Mouse (Mus musculus): Measurements from ENCODE around the gene Ppip5k1. TPM values are rescaled to one million over a fixed set of nuclear protein-coding genes. Genes with fewer than 3 reads are reported as not detected.
A peak's percentile ranks its signal among the peaks of the same experiment; 100 is the strongest.

The Ppip5k1 gene
- polyA plus RNA-seq, 1 experiment from 2014 or later, result 15.1 TPM

GRCm38 (mm10) chr2:121297701-121298100, 57.5 kb downstream of the Ppip5k1 start:
- Histone ChIP-seq H3K9ac (replicated peaks) (peak overlapping the region; percentile 25), H3K4me2 (replicated peaks) (peak overlapping the region; percentile 74), H3K27ac (replicated peaks) (0 out of 2 replicates have a peak overlapping the region, but pooled peaks have one; percentile 85), H3K36me3 (peaks cover 40% of the 10 kb centered on the region), H3K9me3 (no peaks in the 10 kb centered on the region), H3K27me3 (no peaks in the 10 kb centered on the region), H3K4me1 (peaks cover 52% of the 10 kb centered on the region), H3K4me3 (peak overlapping the region; percentile 50)
- 8% methylated on average over 9 of the region's 9 CpGs for WGBS
- no peak for ATAC-seq (ENCODE audit: low FRiP score, low read depth)

- H3K4me1 ChIP-seq, result peaks cover 52% of the 10 kb centered on the region
- H3K27me3 ChIP-seq, result no peaks in the 10 kb centered on the region
- no peak for ATAC-seq (ENCODE audit: low FRiP score, low read depth)
Observed at GRCm38 (mm10) chr2:121296754-121297231, 58.4 kb downstream of the Ppip5k1 start.

GRCm38 (mm10) chr2:121295608-121296571, 59.3 kb downstream of the Ppip5k1 start:
- Histone ChIP-seq H3K27ac (replicated peaks) (peak overlapping the region; percentile 85), H3K4me1 (peaks cover 52% of the 10 kb centered on the region), H3K9ac (replicated peaks) (peak overlapping the region; percentile 57), H3K9me3 (no peaks in the 10 kb centered on the region), H3K36me3 (peaks cover 21% of the 10 kb centered on the region), H3K4me2 (replicated peaks) (peak overlapping the region; percentile 74), H3K27me3 (peaks cover 3% of the 10 kb centered on the region; the same call in 1 of the 2 replicates), H3K4me3 (peak overlapping the region; percentile 50)
- WGBS, result under 1% methylated on average over 15 of the region's 15 CpGs
- peak; percentile 55 for ATAC-seq (ENCODE audit: low FRiP score, low read depth)

More at GRCm38 (mm10) chr2:121296754-121297231, 58.4 kb downstream of the Ppip5k1 start:
- H3K9ac ChIP-seq (replicated peaks), result peak overlapping the region; percentile 57
- peaks cover 30% of the 10 kb centered on the region for H3K36me3 ChIP-seq
- WGBS, result 8% methylated on average over 6 of the region's 6 CpGs
- H3K9me3 ChIP-seq, result no peaks in the 10 kb centered on the region
- peak overlapping the region; percentile 74 for H3K4me2 ChIP-seq (replicated peaks)
- H3K4me3 ChIP-seq, result peak overlapping the region; percentile 50
- peak overlapping the region; percentile 85 for H3K27ac ChIP-seq (replicated peaks)

- peaks cover 3% of the 10 kb centered on the region; the same call in 1 of the 2 replicates for H3K27me3 ChIP-seq
- H3K9me3 ChIP-seq, result no peaks in the 10 kb centered on the region
- peak overlapping the region; percentile 57 for H3K9ac ChIP-seq (replicated peaks)
- H3K36me3 ChIP-seq, result peaks cover 12% of the 10 kb centered on the region
- peak overlapping the region; percentile 74 for H3K4me2 ChIP-seq (replicated peaks)
- H3K27ac ChIP-seq (replicated peaks), result peak overlapping the region; percentile 85
- ATAC-seq (ENCODE audit: low FRiP score, low read depth), result peak; percentile 77
- peak overlapping the region; percentile 50 for H3K4me3 ChIP-seq
- peaks cover 57% of the 10 kb centered on the region for H3K4me1 ChIP-seq
- 2% methylated on average over 18 of the region's 18 CpGs for WGBS
Observed at GRCm38 (mm10) chr2:121294753-121295607, 60.2 kb downstream of the Ppip5k1 start.

- Histone ChIP-seq H3K4me1 (peaks cover 60% of the 10 kb centered on the region), H3K9ac (replicated peaks) (no peak overlapping the region), H3K27me3 (peaks cover 3% of the 10 kb centered on the region; the same call in 1 of the 2 replicates), H3K4me2 (replicated peaks) (peak overlapping the region; percentile 74), H3K27ac (replicated peaks) (peak overlapping the region; percentile 85), H3K4me3 (peak overlapping the region; percentile 50), H3K36me3 (peaks cover 4% of the 10 kb centered on the region), H3K9me3 (no peaks in the 10 kb centered on the region)
- 33% methylated on average over 4 of the region's 4 CpGs for WGBS
- no peak for ATAC-seq (ENCODE audit: low FRiP score, low read depth)
Observed at GRCm38 (mm10) chr2:121294182-121294581, 61.0 kb downstream of the Ppip5k1 start.

- Histone ChIP-seq H3K4me3 (no peak overlapping the region), H3K27ac (replicated peaks) (no peak overlapping the region), H3K4me2 (replicated peaks) (no peak overlapping the region), H3K36me3 (no peaks in the 10 kb centered on the region), H3K27me3 (peaks cover 9% of the 10 kb centered on the region; the same call in 1 of the 2 replicates), H3K9me3 (no peaks in the 10 kb centered on the region), H3K9ac (replicated peaks) (no peak overlapping the region), H3K4me1 (peaks cover 63% of the 10 kb centered on the region)
- whole genome bisulfite sequencing, result 71% methylated on average over 5 of the region's 5 CpGs
- ATAC-seq (ENCODE audit: low FRiP score, low read depth), result no peak
Observed at GRCm38 (mm10) chr2:121292316-121293013, 62.7 kb downstream of the Ppip5k1 start.

GRCm38 (mm10) chr2:121289730-121290540, 65.3 kb downstream of the Ppip5k1 start:
- Histone ChIP-seq H3K27me3 (peaks cover 9% of the 10 kb centered on the region; the same call in 1 of the 2 replicates), H3K4me2 (replicated peaks) (peak overlapping the region; percentile 81), H3K9ac (replicated peaks) (peak overlapping the region; percentile 65), H3K36me3 (no peaks in the 10 kb centered on the region), H3K4me3 (peak overlapping the region; percentile 59), H3K4me1 (peaks cover 38% of the 10 kb centered on the region), H3K27ac (replicated peaks) (peak overlapping the region; percentile 52), H3K9me3 (no peaks in the 10 kb centered on the region)
- 3% methylated on average over 36 of the region's 36 CpGs for WGBS
- ATAC-seq (ENCODE audit: low FRiP score, low read depth), result peak; percentile 69; the same call in 1 of the 2 replicates

- H3K27ac ChIP-seq (replicated peaks), result peak within 1 kb of the TSS; percentile 81
- H3K4me1 ChIP-seq, result peaks cover 30% of the 10 kb centered on the region
- H3K4me3 ChIP-seq, result peak within 1 kb of the TSS; percentile 59
- no peaks in the 10 kb centered on the region for H3K9me3 ChIP-seq
- H3K9ac ChIP-seq (replicated peaks), result peak within 1 kb of the TSS; percentile 65
- H3K4me2 ChIP-seq (replicated peaks), result peak within 1 kb of the TSS; percentile 81
- peaks cover 9% of the 10 kb centered on the region; the same call in 1 of the 2 replicates for H3K27me3 ChIP-seq
- peak; percentile 98 for ATAC-seq (ENCODE audit: low FRiP score, low read depth)
- H3K36me3 ChIP-seq, result no peaks in the 10 kb centered on the region
- WGBS, result under 1% methylated on average over 48 of the region's 48 CpGs
Observed at GRCm38 (mm10) chr2:121288901-121289729, 66.1 kb downstream of the Ppip5k1 start, which contains the start of gene Map1a. Gene Map1a (plus strand): TSS chr2:121289600.

- no peak overlapping the region for H3K9ac ChIP-seq (replicated peaks)
- no peak for ATAC-seq (ENCODE audit: low FRiP score, low read depth)
Observed at GRCm38 (mm10) chr2:121287850-121288249, 67.3 kb downstream of the Ppip5k1 start.

More at GRCm38 (mm10) chr2:121287850-121288249, 67.3 kb downstream of the Ppip5k1 start:
- 65% methylated on average over 2 of the region's 2 CpGs for WGBS
- H3K27ac ChIP-seq (replicated peaks), result peak overlapping the region; percentile 81
- no peaks in the 10 kb centered on the region for H3K36me3 ChIP-seq
- no peaks in the 10 kb centered on the region for H3K9me3 ChIP-seq
- no peak overlapping the region for H3K4me3 ChIP-seq
- peaks cover 9% of the 10 kb centered on the region; the same call in 1 of the 2 replicates for H3K27me3 ChIP-seq
- H3K4me1 ChIP-seq, result peaks cover 21% of the 10 kb centered on the region
- peak overlapping the region; percentile 81 for H3K4me2 ChIP-seq (replicated peaks)

Measured in midbrain, embryonic 12.5 days (tissue).